Mouse (Mus musculus) heart, adult 11 months (tissue): ENCODE measurements around the gene Amdhd1.

ENCODE experiments used
- DNase-seq: peaks from one replicate; pipeline ENCODE4 v3.0.0; 2022

Amdhd1 gene

DNA sequence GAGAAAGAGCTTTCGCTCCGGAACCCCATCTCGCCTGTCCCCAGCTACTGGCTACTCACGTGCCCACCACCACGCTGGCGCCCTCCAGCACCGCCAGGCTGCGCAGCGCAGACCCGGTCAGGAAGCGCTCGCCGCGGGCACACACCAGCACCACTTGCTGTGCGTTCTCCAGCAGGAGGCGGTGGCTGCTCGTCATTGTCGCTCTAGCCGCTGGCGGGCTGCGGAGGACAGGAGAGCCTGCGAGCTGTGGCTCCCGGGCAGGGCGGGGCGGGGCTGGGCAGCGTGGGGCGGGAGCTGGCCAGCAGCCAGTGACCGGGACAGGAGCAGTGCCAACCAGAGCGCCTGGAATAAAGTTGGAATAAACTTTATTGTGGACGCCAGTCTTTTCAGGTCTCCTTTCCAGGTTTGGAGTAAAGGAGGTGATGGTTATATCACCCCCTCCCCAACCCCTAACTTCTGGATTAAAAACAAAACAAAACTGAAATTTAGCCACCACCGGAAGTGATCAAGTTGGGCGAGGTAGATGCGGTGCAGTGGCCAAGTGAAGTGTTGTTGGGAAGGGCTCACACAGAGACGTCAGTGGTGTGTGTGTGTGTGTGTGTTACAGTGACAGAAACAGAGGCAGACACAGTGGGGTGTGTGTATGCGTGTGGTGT is at the start of gene Amdhd1:
Gene Amdhd1 (minus strand): TSS at position 259 of the 656 bp plus-strand sequence.
- peak; percentile 98 for DNase-seq

- DNase-seq: peak; percentile 99
Measured at GRCm38 (mm10) chr10:93589281-93589848, 49.5 kb upstream of the Amdhd1 start, which contains the start of gene Snrpf. Gene Snrpf, minus strand, starts transcription at chr10:93589706.

GRCm38 (mm10) chr10:93588796-93589195 is 49.0 kb upstream of the Amdhd1 start:
- DNase-seq: peak; percentile 83

GRCm38 (mm10) chr10:93577271-93577886 is 37.5 kb upstream of the Amdhd1 start:
- DNase-seq: peak; percentile 94

DNA sequence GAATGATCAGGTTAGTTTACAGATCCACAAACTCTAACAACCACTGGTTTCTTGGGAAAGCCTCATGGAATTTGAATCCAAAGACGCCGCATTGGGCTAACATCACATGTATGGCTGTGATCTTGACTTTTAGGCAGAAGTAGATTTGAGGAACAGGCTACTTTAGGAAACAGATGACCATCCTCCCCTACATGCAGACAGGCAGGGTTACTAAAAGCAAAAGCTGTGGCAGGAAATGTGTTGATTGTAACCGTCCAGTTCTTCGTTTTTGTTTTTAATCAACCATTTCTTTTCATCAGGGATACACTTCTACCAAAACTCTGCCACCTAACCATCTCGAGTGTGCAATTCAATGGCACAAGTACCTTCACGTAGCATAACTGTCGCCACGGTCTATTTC is 36.1 kb upstream of the Amdhd1 start:
- DNase-seq: peak; percentile 70

DNA sequence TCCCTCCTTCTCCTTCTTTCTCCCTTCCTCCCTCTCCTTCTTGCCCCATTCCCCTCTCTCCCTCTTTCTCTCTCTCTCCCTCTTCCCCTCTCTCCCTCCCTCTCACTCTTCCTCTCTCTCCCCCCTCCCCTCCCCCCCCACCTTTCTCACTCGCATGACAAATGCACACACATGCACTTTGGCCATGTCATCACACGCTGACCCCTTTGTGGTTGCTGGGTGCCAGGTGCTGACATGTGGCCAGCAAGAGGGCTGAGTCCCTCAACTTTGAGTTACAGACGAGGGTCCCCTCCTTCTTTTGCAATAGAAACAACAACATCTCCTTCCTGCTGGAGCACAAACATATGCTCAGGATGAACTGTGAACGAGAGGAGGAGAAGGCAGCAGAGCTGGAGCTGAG is 35.1 kb upstream of the Amdhd1 start:
- peak; percentile 76 for DNase-seq

DNA sequence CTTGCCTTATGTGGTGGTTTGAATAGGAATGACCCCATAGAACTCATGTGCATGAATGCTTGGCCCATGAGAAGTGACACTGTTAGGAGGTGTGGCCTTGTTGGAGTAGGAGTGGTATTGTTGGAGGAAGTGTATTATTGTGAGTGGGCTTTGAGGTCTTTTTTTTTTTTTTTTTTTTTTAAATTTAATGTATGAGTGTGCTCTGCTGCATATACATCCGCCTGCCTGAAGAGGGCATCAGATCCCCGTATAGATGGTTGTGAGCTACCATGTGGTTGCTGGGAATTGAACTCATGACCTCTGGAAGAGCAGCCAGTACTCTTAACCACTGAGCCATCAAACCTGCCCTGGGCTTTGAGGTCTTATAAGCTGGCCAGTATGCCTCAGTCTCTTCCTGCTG is 32.4 kb upstream of the Amdhd1 start:
- no peak for DNase-seq

DNA sequence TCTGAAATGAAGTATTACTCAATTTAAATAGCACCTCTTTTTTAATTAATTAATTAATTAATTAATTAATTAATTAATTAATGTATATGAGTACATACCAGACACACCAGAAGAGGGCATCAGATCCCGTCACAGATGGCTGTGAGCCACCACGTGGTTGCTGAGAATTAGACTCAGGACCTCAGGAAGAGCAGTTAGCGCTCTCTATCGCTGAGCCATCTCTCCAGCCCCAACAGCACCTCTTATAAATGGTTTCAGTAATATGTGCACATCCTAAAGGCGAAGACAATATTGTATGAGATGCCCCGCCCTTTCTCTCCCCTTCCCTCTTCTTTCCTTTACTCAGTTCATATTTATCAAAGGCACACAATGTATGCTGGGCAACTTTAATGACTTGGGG is 28.8 kb upstream of the Amdhd1 start:
- peak; percentile 76 for DNase-seq

DNA sequence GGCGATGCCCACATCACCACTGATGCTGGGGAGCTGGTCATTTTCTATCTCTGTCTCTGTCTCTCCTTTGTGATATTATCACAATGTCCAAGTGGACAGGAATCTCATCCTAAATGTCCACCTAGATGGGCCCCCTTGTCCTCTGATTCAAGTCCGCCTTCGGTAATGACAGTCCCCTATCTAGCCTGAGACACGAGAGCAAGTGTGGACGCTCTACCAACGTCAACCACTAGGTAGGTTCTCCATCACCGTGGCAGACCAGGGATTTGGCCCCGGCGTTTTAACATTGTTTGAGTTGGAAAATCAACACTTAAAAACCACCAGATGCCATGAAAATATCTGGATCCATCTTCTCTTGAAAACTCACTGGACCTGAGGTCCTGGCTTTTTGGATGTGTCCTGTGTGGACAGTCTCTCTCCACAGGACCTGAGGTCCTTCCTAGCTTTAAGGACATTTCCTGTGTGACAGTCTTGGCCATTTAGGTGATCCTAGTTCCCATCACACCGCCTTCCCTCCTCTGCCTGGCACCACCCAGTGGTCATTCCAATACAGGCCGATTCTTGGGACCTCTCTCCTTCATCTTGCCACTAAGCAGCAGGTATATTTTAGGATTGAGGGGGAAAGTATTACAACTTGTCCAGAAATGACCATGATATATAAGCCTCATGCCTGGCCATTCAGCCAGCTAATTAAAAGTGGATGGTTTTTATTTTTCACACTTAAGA is 28.2 kb upstream of the Amdhd1 start:
- DNase-seq: peak; percentile 83

DNA sequence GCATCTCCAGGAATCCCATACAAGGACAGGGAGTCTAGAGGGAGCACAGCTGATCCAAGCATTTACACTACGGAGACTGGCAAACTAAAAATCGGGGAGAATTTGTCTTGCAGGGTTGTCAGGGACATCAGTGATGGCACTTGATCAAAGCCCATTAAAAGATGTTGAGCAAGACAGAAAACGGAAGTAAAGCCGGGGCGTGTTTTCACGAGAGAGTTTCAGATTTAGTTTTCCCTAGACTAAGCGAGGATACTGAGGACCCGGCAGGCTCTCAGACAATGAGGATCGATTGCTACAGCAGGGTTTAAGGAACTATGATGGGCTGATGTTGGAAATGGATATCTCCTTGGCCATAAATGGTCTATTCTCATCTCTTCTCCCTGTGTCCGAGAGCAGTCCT is 27.2 kb upstream of the Amdhd1 start:
- DNase-seq: peak; percentile 63

GRCm38 (mm10) chr10:93564518-93565090 is 24.8 kb upstream of the Amdhd1 start:
- no peak for DNase-seq

- peak; percentile 81 for DNase-seq
Measured at GRCm38 (mm10) chr10:93559786-93560185, 20.0 kb upstream of the Amdhd1 start.

- DNase-seq: peak; percentile 28
Measured at GRCm38 (mm10) chr10:93557971-93558370, 18.1 kb upstream of the Amdhd1 start.

DNA sequence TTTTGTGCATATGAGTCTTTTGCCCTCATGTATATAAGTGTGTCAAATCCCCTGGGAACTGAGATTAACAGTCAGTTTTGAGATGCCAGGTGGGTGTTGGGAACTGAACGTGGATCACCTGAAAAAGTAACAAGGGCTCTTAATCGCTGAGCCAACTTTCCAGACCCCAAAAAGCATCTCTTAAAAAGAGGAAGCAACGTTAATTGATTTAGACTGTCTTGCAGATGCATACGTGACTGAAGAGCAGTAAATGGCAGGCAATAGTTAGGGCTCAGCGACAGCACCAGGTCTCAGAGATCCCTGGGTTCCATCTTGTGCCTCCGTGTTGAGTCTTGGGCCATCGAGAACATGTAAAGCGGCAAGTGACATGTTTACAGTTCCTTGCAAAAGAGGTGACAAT is 12.8 kb upstream of the Amdhd1 start:
- peak; percentile 64 for DNase-seq

- no peak for DNase-seq
Measured at GRCm38 (mm10) chr10:93549821-93550220, 10.0 kb upstream of the Amdhd1 start.

DNA sequence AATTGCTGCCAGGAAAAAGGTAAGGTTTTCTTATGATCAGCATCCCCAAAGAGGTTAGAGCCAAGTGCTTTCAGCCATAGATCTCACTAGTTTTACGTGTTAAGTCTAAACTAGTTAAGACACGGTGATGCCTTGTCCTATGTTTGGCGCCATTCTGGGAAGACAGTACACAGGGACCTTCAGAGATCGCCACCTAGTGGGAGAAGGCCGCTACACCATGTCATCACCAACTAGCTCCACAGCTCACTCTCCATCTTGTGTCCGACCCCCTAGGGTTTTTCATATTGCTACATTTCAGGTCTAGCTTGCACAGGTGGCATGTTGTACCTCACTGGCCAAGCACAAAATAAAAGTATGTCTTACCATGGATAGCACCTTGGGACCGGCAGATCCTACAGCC is 9.2 kb upstream of the Amdhd1 start:
- DNase-seq: peak; percentile 93

DNA sequence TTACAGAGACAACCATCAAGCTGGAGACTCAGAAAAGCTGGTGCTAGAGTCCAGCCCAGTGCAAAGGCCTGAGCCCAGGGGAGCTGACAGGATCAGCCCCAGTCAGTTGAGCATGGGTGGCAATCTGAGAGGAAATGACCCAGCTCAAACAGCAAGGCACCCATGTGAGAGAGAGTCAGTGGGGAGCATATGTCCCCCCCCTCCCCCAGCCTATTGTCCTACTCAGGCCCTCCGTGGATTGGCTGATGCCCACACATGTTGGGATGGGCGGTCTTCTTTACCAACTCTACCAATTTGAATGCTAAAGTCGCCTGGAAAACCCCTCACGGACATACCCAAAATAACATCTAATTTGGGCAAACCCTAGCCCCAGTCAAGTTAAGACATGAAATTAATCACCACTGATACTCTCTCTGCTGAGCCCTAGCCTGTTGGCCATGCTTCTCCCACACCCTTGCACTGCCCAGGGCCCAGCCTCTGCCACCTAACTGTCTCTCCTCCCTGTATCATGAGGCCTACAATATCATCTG is 8.0 kb upstream of the Amdhd1 start:
- DNase-seq: peak; percentile 82

DNA sequence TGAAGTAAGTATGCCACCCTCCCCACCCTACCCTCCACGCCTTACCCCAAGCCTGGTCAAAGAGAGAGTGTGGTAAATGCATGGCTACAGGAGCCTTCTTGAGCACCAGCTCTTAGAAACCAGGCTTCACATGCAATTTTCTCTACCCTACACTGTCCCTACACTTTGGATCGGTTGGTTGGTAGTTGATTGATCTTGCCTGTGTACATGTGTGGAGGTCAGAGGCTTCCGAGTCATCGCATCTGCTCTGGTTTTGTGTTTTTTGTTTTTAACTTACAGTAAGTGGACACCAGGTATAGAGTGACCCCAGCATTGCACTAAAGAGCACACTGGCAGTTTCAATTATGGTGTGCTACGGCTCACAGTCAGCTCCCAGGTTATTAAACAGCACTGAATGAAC is 4.3 kb upstream of the Amdhd1 start:
- peak; percentile 14 for DNase-seq

GRCm38 (mm10) chr10:93543176-93543575 is 3.3 kb upstream of the Amdhd1 start:
- DNase-seq: peak; percentile 79

DNA sequence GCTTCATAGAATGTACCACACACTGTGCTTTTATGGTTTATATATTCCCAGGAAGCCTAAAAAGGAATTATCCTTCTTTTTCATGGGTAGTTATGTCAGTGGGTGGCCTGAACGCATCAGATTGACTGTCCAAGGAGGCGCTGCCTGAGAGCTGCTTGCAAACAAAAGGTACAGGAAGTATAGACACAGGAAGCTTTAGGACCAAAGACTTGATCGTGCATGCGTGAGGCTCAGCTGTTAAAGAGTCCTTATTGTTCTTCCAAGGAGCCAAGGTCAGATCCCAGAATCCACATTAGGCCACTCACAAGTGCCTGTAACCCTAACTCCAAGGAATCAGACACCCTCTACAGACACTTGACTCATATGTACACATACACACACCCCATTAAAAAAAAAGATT is 2.5 kb upstream of the Amdhd1 start:
- peak; percentile 75 for DNase-seq

DNA sequence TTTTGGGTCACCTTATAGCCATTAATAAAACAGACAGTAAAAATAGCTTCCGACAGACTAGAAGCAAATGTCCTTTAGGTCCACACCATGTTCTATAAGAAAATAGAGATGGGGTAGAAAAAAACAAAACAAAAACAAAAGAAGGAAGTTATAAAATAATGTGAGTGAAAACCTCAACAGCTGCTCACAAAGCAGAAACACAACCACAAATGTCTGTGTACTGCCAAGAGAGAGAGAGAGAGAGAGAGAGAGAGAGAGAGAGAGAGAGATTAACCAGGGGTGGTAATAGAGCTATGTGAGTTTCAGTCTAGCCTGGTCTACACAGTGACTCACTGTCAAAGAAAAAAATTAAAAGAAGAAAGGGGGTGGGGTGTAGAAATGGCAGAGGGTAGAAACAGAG is 1.8 kb upstream of the Amdhd1 start:
- no peak for DNase-seq

GRCm38 (mm10) chr10:93540431-93541210 is 788 bp upstream of the Amdhd1 start, which contains the start of gene Ccdc38:
Gene Ccdc38, plus strand, starts transcription at chr10:93540632.
- DNase-seq: no peak
